Comparison of ENCODE assay signal across 9 mouse cellular contexts in genomic region chr9:69301445-69301844, GRCm38 (mm10).
DNase-seq lines count a peak whose midpoint lies in the region; ATAC-seq and TF ChIP-seq lines count a peak whose summit lies in the region.
"Had no signal": no experiment of that assay in that cellular context is flagged by ENCODE, and none has a peak within 500 bp of the region (broad histone marks: within the 10 kb centered on the region; RNA-seq: fewer than 3 reads in every experiment).

No protein-coding gene starts in this region.

- no peak overlapping the region for H3K4me3 ChIP-seq in kidney, postnatal 0 days (replicated peaks; ENCODE audit: low read depth, low read length)
- no peak overlapping the region for H3K4me3 ChIP-seq in midbrain, embryonic 14.5 days (replicated peaks; ENCODE audit: low read depth, low read length)
- H3K4me3 ChIP-seq: megakaryocyte, embryonic 14.5 days had no signal

- peak; percentile 22 to 25 for DNase-seq in frontal cortex, postnatal 10 days (ENCODE audit: low spot score in 2 of 2)
- no peak for DNase-seq in frontal cortex, adult 2 months (ENCODE audit: extremely low spot score in 1 of 2, low spot score in 1 of 2)
- peak; percentile 6 for DNase-seq in ZHBTc4 (ENCODE audit: low read depth, low spot score)
- peak; percentile 62 for DNase-seq in gastrocnemius, postnatal 14 days
- peak; percentile 89 for DNase-seq in kidney, postnatal 0 days (ENCODE audit: low spot score)
- peak; percentile 35 for DNase-seq in midbrain, embryonic 14.5 days
- no peak for DNase-seq in cerebellum, adult 9-11 months
- no peak for DNase-seq in adrenal gland, postnatal 25 days

- peak overlapping the region; percentile 42 for H3K4me2 ChIP-seq in kidney, postnatal 0 days (ENCODE audit: low read length)
- H3K4me2 ChIP-seq in midbrain, embryonic 14.5 days (ENCODE audit: low read length): 0 out of 2 replicates have a peak overlapping the region, but pooled peaks have one; percentile 7

- intact Hi-C loops in gastrocnemius, postnatal 14 days (cut with DNase I; ENCODE audit: low total_unique reads): no loop called here

- TF ChIP-seq CTCF in kidney, postnatal 0 days (IDR thresholded peaks at IDR 0.05; ENCODE audit: low read depth): no peak

- H3K9ac ChIP-seq in kidney, postnatal 0 days (ENCODE audit: low read depth, low read length): no peak overlapping the region
- no peak overlapping the region for H3K9ac ChIP-seq in midbrain, embryonic 14.5 days (replicated peaks; ENCODE audit: low read length)

- H3K4me1 ChIP-seq in kidney, postnatal 0 days (replicated peaks; ENCODE audit: insufficient read depth, low read length): peaks cover 11% of the 10 kb centered on the region; the same call in 1 of the 2 replicates
- peaks cover 17% of the 10 kb centered on the region for H3K4me1 ChIP-seq in midbrain, embryonic 14.5 days (ENCODE audit: control insufficient read depth, insufficient read depth, low read length)
- H3K4me1 ChIP-seq: megakaryocyte, embryonic 14.5 days had no signal

- H3K9me3 ChIP-seq in kidney, postnatal 0 days (replicated peaks; ENCODE audit: low read length): no peaks in the 10 kb centered on the region
- no peaks in the 10 kb centered on the region for H3K9me3 ChIP-seq in midbrain, embryonic 14.5 days (ENCODE audit: control insufficient read depth, low read length)
- H3K9me3 ChIP-seq: megakaryocyte, embryonic 14.5 days had no signal

- H3K27ac ChIP-seq in kidney, postnatal 0 days: peak overlapping the region; percentile 51
- H3K27ac ChIP-seq in midbrain, embryonic 14.5 days (replicated peaks; ENCODE audit: low read depth, low read length): no peak overlapping the region

- no peak for ATAC-seq in kidney, postnatal 0 days (replicated peaks; ENCODE audit: low FRiP score, low read depth)
- ATAC-seq in midbrain, embryonic 14.5 days (ENCODE audit: low FRiP score, low TSS enrichment): no peak

- H3K27me3 ChIP-seq in kidney, postnatal 0 days (ENCODE audit: insufficient read depth, low read length): no peaks in the 10 kb centered on the region
- H3K27me3 ChIP-seq in midbrain, embryonic 14.5 days (ENCODE audit: control insufficient read depth, insufficient read depth, low read length): no peaks in the 10 kb centered on the region

- H3K36me3 ChIP-seq in kidney, postnatal 0 days (ENCODE audit: insufficient read depth, low read length): no peaks in the 10 kb centered on the region
- H3K36me3 ChIP-seq in midbrain, embryonic 14.5 days (ENCODE audit: control insufficient read depth, insufficient read depth, low read length): no peaks in the 10 kb centered on the region

- 16% methylated on average over 9 of the region's 9 CpGs for WGBS in kidney, postnatal 0 days
- 25% methylated on average over 9 of the region's 9 CpGs for WGBS in midbrain, embryonic 14.5 days

Comparison
In these comparisons a context has a peak if more than half of its experiments do, and no peak if none do; other contexts are left out.
1. DNase-seq: peak in frontal cortex, postnatal 10 days (2 of 2), ZHBTc4 (single experiment), gastrocnemius, postnatal 14 days (single experiment), kidney, postnatal 0 days (single experiment) and midbrain, embryonic 14.5 days (single experiment); none in frontal cortex, adult 2 months (0 of 2), cerebellum, adult 9-11 months (single experiment) and adrenal gland, postnatal 25 days (single experiment).